ENCODE assay signal across 11 mouse cellular contexts in the genomic region with DNA sequence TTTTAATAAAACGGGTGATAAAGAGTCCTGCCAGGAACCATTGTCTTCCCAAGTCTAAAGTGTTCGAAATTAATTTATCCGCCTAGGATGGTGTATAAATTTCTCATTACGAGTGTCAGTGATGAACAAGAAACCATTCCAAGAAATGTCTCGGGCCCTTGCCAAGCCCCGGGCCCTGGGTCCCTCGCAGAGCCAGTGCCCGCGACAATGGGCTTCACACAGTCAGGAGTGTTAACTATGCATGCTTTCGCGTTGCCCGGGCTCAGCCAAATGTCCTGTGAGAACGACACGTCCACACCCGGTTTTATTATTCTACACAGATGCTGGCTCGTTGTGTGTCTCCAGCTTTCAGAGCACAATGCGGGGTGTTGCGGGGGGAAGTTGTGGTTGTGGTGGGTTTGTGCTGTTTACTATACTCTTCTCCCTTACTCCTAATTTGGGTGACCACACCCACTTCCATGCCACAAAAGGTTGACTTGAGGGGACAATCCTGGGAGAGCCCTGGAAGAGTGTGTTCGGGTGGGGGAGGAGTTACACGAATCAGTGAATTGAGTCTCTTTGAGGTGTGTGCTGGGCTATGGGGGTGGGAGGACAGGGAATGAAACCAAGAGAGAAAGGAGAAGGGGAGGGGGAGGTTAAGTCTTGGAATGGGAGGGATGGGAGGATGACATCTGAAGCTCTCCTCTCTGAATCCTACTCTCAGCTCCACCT.
DNase-seq lines count a peak whose midpoint lies in the region; ATAC-seq and TF ChIP-seq lines count a peak whose summit lies in the region.
"Had no signal": no experiment of that assay in that cellular context is flagged by ENCODE, and none has a peak within 500 bp of the region (broad histone marks: within the 10 kb centered on the region; RNA-seq: fewer than 3 reads in every experiment).

No protein-coding gene starts in this region.

- no peak for TF ChIP-seq CTCF in layer of hippocampus, adult 2 months (conservative IDR thresholded peaks at IDR 0.05)
- no peak for TF ChIP-seq CTCF in kidney, adult 2 months (conservative IDR thresholded peaks at IDR 0.05; ENCODE audit: insufficient read depth, insufficient read length, low read depth, low read length)
- no peak for TF ChIP-seq CTCF in intestine, postnatal 0 days (IDR thresholded peaks at IDR 0.05; ENCODE audit: low read depth)

- peak; percentile 18 for DNase-seq in cerebellum, adult 9-11 months
- DNase-seq in cerebellum, adult 11 months, result no peak
- peak; percentile 65 to 82 for DNase-seq in cerebellum, postnatal 10 days
- DNase-seq in layer of hippocampus, adult 2 months (ENCODE audit: low spot score in 2 of 2), result peak; percentile 15 to 31
- DNase-seq in kidney, adult 2 months, result no peak
- DNase-seq in thymus, postnatal 4 days, result no peak
- DNase-seq: heart, adult 2 months; kidney, adult 8-10 months had no signal

- H3K4me3 ChIP-seq in layer of hippocampus, adult 2 months, result no peak overlapping the region
- no peak overlapping the region for H3K4me3 ChIP-seq in midbrain, embryonic 15.5 days
- H3K4me3 ChIP-seq in kidney, adult 2 months (ENCODE audit: insufficient read depth, low read depth, low read length), result no peak overlapping the region
- no peak overlapping the region for H3K4me3 ChIP-seq in intestine, postnatal 0 days (ENCODE audit: low read depth, low read length)
- H3K4me3 ChIP-seq: heart, adult 2 months had no signal

- H3K4me1 ChIP-seq in midbrain, embryonic 15.5 days, result no peaks in the 10 kb centered on the region; the same call in 1 of the 2 replicates
- H3K4me1 ChIP-seq in kidney, adult 2 months (ENCODE audit: control insufficient read depth, insufficient read depth, low read length), result no peaks in the 10 kb centered on the region
- no peaks in the 10 kb centered on the region for H3K4me1 ChIP-seq in intestine, postnatal 0 days (replicated peaks; ENCODE audit: control insufficient read depth, insufficient read depth, low read length)

- no peak overlapping the region for H3K4me2 ChIP-seq in midbrain, embryonic 15.5 days
- H3K4me2 ChIP-seq in intestine, postnatal 0 days (replicated peaks; ENCODE audit: low read depth), result no peak overlapping the region

- H3K9me3 ChIP-seq in midbrain, embryonic 15.5 days, result no peaks in the 10 kb centered on the region
- H3K9me3 ChIP-seq in intestine, postnatal 0 days (ENCODE audit: control insufficient read depth), result no peaks in the 10 kb centered on the region

- ATAC-seq in midbrain, embryonic 15.5 days (replicated peaks), result peak; percentile 90
- no peak for ATAC-seq in intestine, postnatal 0 days
- ATAC-seq: Patski had no signal

- no peak overlapping the region; the same call in 1 of the 2 replicates for H3K27ac ChIP-seq in layer of hippocampus, adult 2 months
- peak overlapping the region; percentile 14 for H3K27ac ChIP-seq in midbrain, embryonic 15.5 days
- H3K27ac ChIP-seq in kidney, adult 2 months (ENCODE audit: insufficient read depth, low read depth, low read length), result no peak overlapping the region
- no peak overlapping the region for H3K27ac ChIP-seq in intestine, postnatal 0 days (ENCODE audit: low read depth, low read length)
- H3K27ac ChIP-seq: heart, adult 2 months had no signal

- H3K36me3 ChIP-seq in midbrain, embryonic 15.5 days (replicated peaks), result no peaks in the 10 kb centered on the region
- no peaks in the 10 kb centered on the region for H3K36me3 ChIP-seq in kidney, adult 2 months (ENCODE audit: control insufficient read depth, insufficient read depth, low read length)
- H3K36me3 ChIP-seq in intestine, postnatal 0 days (ENCODE audit: control insufficient read depth, insufficient read depth), result no peaks in the 10 kb centered on the region

- H3K27me3 ChIP-seq in midbrain, embryonic 15.5 days (replicated peaks), result no peaks in the 10 kb centered on the region
- H3K27me3 ChIP-seq in kidney, adult 2 months (replicated peaks; ENCODE audit: control insufficient read depth, insufficient read depth, low read length), result no peaks in the 10 kb centered on the region
- no peaks in the 10 kb centered on the region for H3K27me3 ChIP-seq in intestine, postnatal 0 days (replicated peaks; ENCODE audit: control insufficient read depth, insufficient read depth, low read length)
- H3K27me3 ChIP-seq: Patski had no signal

- H3K9ac ChIP-seq in midbrain, embryonic 15.5 days, result no peak overlapping the region
- no peak overlapping the region for H3K9ac ChIP-seq in intestine, postnatal 0 days (ENCODE audit: low read depth, low read length)

- 44% methylated on average over 20 of the region's 20 CpGs for WGBS in midbrain, embryonic 15.5 days
- 81% methylated on average over 20 of the region's 20 CpGs for WGBS in kidney, adult 2 months
- 81% methylated on average over 20 of the region's 20 CpGs for WGBS in intestine, postnatal 0 days

- no peak for TF ChIP-seq POLR2A in kidney, adult 2 months (IDR thresholded peaks at IDR 0.05; ENCODE audit: low read depth, low read length)

Comparison
In these comparisons a context has a peak if more than half of its experiments do, and no peak if none do; other contexts are left out.
1. DNase-seq: peak in cerebellum, adult 9-11 months (single experiment), cerebellum, postnatal 10 days (2 of 2) and layer of hippocampus, adult 2 months (2 of 2); none in cerebellum, adult 11 months (single experiment), kidney, adult 2 months (single experiment) and thymus, postnatal 4 days (single experiment).